ENCODE assay signal across 17 mouse cellular contexts in the genomic region with DNA sequence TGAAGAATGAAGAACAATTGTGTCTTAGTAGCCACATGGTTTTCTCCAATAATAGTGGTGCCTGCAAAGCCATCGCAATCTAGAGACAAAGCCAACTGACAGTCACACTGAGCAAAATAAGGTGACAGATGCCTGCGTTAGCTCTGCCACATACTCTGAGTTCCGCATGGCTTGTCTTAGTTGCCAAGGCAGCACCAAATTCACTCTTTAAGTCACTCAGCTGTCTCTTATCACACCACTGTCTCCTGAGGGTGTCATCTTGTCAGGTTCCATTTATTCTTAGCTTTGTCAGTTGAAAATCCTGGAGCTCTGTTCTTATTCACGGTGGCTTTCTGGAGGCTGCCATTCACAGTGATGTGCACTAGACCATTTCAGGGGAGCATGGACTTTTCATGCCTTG.
"Had no signal": no experiment of that assay in that cellular context is flagged by ENCODE, and none has a peak within 500 bp of the region (broad histone marks: within the 10 kb centered on the region; RNA-seq: fewer than 3 reads in every experiment).

No protein-coding gene starts in this region.

- H3K9me3 ChIP-seq: liver, embryonic 13.5 days; midbrain, embryonic 15.5 days had no signal

- DNase-seq: kidney, adult 2 months; kidney, postnatal 25 days; layer of hippocampus, adult 9-11 months; layer of hippocampus, postnatal 36 days; liver, embryonic 13.5 days; lung, adult 2 months; lung, postnatal 14 days; lung, postnatal 4 days; thymus, adult 2 months; thymus, postnatal 14 days; thymus, postnatal 4 days had no signal

- H3K4me1 ChIP-seq: liver, embryonic 13.5 days; midbrain, embryonic 15.5 days had no signal

- H3K4me3 ChIP-seq: layer of hippocampus, adult 2 months; left cerebral cortex, adult 2 months; liver, embryonic 13.5 days; midbrain, embryonic 15.5 days; myocyte had no signal

- ATAC-seq: midbrain, embryonic 15.5 days had no signal

- H3K9ac ChIP-seq: liver, embryonic 13.5 days; midbrain, embryonic 15.5 days had no signal

- H3K36me3 ChIP-seq: liver, embryonic 13.5 days; midbrain, embryonic 15.5 days had no signal

- H3K27me3 ChIP-seq: liver, embryonic 13.5 days; midbrain, embryonic 15.5 days had no signal

- H3K4me2 ChIP-seq: liver, embryonic 13.5 days; midbrain, embryonic 11.5 days; midbrain, embryonic 15.5 days had no signal

- H3K27ac ChIP-seq: kidney, postnatal 0 days; layer of hippocampus, adult 2 months; left cerebral cortex, adult 2 months; liver, embryonic 13.5 days; midbrain, embryonic 15.5 days had no signal
